Mouse (Mus musculus) right cerebral cortex, postnatal 25 days (tissue): ENCODE measurements at regions not wholly inside any gene's neighbourhood (a gene's known extent, or its start where the extent isn't known, plus 50 kb on each side); places are given as distances from the start of the nearest gene placed in this dataset.

Experiments used
- DNase-seq: peaks from one replicate; pipeline ENCODE4 v3.0.0; 2022

DNA sequence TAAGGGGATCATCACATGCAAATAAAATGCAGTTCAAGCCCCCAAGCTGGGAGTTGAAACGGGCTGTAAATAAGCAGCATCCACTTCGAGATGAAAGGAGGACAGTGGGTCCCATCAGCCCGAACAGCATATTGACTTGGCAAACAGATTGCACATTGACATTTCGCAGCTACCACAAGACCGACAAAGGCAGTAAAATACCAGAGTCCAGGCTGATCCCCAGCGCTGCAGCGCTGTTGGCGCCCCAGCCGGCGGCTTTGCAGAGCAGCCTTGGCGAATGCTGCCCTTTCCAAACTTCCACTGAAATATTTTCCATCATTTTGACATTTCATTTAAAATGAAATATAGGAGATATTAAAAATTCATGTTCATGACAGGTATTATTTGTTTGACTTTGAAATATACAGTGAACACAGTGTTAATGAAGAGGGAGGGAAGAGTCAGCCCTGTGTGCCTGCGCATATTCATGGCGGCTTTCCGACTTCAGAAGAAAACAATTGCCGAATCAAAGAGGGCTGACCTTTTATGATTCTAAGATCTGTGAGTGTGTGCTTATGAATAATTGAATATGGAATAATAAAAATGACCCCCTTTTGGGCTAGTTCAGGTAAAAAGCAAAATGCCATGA lies 98.4 kb downstream of the Sqor start:
- DNase-seq = no peak

DNA sequence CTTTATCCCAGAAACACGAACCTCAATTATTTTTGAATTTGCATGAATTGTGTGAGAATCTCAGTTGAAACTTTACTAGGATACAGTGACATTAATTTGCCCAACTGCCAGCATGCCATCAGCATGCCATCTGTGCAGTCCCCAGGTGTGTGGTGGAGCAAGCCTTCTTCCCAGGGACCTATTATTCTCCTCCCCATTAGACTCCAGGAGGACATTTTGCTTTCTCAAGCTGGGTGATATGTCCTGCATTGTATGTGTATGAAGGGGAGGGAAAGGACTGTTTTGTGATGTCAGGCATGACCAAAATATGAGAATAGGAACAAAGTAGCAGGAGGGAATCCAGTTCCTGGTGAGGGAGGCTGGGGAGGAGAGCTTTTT lies 98.9 kb downstream of the Sqor start:
- DNase-seq = no peak

DNA sequence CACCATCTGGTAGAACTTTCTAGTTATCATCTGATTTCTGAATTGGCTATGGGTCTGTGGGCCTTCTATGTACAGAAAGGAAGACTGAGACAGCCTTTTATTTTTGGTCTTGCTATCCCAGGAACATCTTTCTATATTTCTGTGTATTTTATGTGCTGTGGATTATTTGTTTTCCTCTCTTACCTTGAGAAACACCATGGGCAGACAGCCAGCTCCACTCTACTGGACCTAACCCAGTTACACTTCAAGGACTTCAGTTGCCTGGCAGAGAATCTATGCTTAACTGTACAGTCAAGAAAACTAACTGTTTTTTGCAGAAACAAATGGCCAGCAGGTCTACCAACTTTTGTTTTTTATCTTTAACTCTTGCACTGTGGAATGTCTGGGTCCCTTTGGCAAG lies 122.1 kb downstream of the Sqor start:
- no peak for DNase-seq

DNA sequence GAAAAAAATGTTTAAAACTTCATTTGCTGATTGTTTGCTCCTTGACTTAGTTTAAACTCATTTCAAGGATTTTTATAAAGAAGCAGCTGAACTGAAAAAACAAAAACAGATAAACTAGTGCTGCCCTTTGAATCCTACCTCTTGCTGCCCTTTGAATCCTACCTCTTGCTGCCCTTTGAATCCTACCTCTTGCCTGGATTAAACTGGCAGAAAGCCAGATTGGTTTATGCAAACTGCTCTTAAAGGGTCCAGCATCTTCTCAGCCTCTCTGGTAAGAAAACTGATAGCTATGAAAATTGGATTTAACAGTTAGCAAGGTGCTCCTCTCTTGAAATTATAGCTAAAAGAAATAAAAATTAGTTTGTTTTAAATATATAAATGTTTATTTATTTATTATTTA lies 122.5 kb downstream of the Sqor start:
- DNase-seq = no peak

DNA sequence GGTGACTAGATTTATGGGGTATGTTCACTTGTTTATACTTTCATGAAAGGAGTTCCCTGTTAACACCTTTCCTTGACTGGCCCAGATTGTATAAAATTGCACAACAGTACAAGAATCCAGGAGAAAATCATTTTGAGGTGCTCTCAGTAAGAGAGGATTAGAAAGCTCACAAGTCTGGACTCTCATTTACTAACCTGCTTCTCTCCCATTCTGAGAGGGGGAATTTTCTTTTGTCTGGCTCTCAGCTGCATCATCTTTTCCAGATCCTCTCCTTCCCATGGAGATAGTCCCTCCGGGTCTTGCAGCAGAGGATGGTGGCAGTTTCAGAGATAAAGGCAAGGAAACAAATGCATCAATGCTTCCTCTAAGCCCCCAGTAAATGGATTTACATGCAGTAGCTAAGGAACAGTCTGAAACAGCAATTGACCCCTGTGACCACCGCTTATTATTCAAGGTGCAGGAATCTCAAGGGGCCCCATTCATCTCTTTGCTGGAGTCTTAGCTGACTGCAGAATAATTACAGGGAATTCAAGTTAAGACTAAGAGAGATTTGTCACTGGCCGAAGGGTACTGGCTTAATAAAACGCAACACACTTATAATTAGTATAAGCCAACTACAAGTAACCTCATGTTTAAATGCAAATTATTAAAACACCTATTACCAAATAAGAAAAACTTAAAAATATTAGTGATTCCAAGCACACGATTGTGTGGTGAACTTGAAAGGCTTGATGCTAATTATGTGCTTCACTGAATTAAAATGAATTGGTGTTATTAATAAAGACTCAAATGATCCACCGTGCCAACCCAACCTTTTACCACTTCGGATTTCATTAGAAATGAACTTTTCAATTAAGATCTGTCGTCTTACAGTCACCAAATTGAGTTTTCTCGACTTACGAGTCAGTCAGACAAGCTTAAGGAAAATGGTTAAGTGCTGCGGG lies 140.4 kb downstream of the Sqor start:
- no peak for DNase-seq

DNA sequence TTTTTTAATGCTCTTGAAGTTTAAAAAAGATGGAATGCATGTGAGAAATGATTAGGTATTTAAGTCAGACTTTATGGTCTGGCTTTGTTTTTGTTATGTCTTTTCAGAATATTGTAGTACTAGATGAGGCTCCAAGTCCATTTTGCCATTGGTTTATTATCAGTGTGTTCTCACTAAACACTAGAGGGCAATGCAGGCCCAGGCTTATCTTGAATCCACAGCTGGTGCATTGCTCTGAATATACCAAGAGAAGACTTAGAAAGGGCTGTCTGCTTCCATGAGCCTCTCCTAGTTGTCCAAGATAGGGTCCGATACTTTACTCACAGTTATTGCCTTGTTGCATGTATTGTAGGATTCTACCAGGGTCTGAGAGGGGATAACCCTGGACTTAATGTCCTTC lies 151.7 kb downstream of the Sqor start:
- DNase-seq = peak; percentile 11

DNA sequence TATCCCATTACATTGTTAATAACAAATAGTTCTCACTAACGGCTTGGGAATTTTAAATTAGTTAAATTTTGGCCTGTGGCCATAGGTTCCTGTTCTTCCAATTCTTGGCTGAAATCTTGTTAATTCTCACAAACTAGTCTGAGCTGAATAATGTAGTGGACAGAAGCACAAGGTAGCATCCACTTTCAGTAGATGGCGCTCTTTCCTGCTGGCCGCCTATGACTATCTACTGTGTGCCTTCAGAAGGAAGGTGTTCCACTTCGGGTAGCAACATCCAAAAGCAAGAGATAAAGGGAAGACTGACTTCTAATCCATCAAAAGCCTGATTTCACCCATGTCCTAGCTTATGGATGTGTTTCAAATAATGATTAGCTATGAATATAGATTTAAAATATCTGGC lies 172.9 kb downstream of the Sqor start:
- DNase-seq = peak; percentile 12

DNA sequence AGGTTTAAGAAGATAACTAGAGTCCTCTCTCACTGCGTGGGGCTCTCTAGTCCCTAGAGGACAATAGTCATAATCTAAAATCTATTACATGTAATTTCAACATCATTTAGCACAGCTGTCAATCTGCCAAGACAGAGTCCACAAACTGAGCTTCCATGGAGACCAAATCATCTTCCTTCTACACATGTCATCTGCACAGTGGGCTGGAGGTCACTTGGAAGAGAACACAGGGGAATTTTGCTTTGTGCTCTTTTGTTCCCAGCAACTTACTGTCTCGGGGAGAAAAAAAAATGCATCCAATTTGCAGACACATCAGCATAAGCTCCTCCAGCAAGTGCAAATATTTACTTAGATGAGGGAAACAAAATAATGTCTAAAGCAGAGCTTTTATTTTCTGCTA lies 179.8 kb downstream of the Sqor start:
- DNase-seq = no peak

DNA sequence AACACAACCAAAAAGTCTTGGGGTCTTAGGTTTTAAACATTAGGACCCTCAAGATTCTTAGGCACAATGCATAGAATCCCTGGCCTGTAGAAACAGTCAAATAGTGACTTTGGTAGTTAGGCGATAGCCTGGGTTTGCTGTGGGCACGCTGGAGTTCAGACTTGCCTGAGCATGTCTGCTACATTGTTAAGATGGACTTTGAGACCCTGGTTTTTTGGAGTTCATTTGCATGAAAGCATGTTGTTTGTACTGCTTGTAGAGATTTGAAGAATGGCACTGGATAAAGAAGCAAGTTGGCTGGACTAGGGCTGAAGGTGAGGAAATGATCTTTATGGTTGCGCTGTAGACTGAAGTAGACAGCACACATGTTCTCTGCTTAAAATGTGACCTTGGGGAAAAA lies 180.9 kb downstream of the Sqor start:
- no peak for DNase-seq

DNA sequence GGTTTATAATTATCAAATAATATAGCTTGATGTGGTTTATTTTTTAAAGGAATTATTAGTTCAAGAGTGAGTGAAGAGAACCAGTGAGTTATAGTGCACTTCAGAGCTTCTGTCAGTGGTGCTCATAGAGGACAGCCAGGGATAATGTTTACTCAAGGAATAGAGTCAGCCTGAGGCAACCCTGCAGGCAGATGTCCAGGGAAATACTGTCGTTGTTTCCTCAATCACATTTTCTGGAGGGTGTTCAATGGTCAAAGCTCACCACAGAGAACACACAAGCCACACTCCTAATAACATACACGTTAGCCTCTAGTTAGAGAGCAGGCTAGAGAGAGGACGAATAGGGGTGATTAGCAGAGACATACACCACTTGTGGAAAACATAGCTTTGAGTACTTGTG lies 184.0 kb downstream of the Sqor start:
- no peak for DNase-seq

DNA sequence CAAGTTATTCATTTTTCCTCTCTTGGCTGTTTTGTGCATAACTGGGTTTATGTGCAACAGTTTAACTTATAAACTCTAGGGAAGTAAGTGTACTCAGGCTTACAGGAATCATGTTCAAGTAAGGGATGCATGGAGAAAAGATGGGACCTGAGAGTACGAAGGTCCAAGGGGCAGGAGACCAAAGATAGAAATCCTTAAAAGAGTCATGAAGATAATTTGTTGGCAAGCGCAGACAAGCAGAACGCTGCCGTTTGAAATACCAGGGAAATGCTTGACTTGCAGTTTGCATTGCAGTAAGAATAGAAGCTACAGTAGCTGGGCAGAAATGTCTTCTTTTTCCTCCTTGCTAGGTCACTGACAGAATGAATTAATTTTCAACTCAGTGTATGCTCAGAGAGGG lies 196.7 kb downstream of the Sqor start:
- DNase-seq = no peak

DNA sequence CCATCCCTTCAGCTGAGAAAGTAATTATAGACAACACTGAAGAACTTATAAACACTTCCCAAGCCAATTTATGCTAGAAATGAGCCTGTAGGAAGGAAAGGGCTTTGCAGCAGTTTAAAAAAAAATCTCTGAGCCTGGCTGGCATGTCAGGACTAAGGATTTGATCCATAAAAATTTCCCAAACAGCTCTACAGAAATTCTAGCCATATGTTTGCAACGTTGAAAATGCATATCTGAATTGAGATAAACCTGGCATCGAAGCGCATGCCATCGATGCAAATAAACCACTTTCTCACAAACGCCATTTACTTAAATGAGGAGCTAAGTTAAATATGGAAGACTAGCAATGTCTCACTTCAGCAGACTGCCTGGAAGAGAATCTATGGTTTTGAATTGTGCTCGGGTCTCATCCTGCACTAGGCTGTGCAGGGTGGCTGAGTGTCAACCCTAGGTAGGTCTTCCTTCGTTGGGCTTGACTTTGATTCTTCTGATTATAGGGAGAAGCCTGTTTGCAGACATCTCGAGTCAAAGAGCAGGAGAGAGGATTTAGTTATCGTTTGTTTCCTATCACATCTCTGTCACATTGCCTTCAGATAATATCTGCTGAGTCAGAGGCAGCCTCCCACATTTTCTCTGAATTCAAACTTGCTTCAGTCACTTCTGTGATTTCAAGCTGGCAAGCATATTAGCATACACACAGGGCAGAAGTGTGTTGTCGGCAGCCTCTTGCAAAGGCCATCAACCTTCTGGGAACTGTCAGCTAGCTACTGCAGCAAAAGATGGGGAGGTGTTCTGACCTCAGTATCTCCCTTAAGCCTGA lies 204.0 kb downstream of the Sqor start:
- DNase-seq = peak; percentile 29
